Mouse (Mus musculus) splenic B cell, adult 2 months (primary cell): ENCODE data around the gene Snx11.

Experiments
- DNase-seq: peaks from one replicate; pipeline ENCODE4 v3.0.0-alpha.2; 2011; ENCODE audit warnings: low read depth, low spot score
- H3K27me3 ChIP-seq: 2 replicates; pipeline ENCODE4 v1.6.1; 2012; ENCODE audit warnings: mild to moderate bottlenecking, low read length, moderate library complexity, mixed read lengths; ENCODE audit not compliant: control insufficient read depth, poor library complexity, insufficient read depth, severe bottlenecking
- H3K36me3 ChIP-seq: 2 replicates; pipeline ENCODE4 v1.6.1; 2012; ENCODE audit warnings: mild to moderate bottlenecking, low read length, moderate library complexity, mixed read lengths; ENCODE audit not compliant: control insufficient read depth, poor library complexity, insufficient read depth, severe bottlenecking

Snx11 gene

DNA sequence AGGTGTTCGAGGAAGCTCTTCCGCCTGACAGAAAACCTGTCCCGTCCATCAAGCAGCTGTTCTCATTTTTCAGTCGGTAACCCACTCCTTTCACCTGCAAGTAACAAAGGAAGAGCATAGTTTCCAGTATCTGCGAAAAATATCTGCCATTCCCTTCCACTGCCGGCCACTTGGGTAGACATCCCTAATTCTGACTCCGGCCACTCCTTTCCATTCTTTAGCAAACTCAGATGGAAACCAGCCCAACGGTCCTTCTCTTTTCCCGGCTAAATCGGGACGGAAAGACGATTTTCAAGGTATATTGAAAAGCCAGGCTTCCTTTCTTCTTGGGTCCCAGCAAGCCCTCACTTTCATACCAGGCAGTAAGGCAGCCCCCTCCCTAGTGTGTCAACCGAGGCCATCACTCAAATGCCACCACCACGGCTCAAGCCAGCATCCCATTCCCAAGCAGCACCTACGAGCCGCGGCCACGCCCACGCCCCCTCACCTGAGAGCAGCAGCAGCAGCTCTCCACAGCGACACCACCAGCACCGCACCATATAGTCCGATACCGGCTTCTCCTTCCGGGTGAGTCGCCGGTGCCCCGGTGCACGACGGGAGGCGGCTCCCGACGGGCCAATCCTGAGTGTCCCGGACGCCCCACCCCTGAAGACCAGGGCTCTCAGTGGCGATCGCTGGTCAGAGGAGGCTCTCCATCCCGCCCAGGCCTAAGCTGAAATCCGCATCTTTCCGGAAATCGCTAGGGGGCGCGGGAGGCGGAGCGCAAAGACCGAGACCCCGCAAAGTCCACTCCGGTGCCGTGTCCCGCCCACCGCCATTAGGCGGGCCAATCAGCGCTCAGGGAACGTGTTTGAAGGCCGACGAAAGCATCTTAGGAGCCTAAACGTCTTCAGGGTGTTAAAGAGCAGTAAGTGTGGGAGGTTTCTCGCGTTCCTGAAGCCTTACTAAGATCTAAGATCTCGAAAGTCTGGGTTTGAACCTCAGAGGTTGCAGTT is at the start of gene Snx11:
Gene Snx11, minus strand, starts transcription at position 592 of the 995 bp plus-strand sequence.
- Histone ChIP-seq H3K27me3 (no peaks in the 10 kb centered on the region), H3K36me3 (peaks cover 2% of the 10 kb centered on the region; the same call in 1 of the 2 replicates)
- peak; percentile 99 for DNase-seq

DNA sequence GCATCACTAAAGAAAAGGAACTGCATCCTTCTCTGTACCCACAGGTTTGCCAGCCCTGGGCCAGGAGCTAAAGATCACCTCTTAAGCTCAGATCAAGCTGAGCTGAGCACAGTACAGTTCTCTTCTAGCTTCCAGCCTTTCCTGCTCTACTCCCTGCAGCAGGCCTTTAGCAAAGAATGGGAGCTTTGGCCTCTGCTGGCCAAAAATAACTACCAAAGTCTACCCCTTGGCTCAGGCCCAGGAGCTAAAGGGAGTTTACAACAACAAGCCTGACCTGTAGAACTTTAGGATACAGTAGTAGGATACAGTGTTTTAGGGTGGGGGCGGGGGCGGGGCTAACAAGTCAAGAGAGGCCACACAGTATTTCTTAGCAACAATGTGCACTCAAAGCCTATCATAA is 49.1 kb upstream of the Snx11 start:
- H3K36me3 ChIP-seq: peaks cover 1% of the 10 kb centered on the region; the same call in 1 of the 2 replicates
- H3K27me3 ChIP-seq: no peaks in the 10 kb centered on the region
- DNase-seq: no peak

DNA sequence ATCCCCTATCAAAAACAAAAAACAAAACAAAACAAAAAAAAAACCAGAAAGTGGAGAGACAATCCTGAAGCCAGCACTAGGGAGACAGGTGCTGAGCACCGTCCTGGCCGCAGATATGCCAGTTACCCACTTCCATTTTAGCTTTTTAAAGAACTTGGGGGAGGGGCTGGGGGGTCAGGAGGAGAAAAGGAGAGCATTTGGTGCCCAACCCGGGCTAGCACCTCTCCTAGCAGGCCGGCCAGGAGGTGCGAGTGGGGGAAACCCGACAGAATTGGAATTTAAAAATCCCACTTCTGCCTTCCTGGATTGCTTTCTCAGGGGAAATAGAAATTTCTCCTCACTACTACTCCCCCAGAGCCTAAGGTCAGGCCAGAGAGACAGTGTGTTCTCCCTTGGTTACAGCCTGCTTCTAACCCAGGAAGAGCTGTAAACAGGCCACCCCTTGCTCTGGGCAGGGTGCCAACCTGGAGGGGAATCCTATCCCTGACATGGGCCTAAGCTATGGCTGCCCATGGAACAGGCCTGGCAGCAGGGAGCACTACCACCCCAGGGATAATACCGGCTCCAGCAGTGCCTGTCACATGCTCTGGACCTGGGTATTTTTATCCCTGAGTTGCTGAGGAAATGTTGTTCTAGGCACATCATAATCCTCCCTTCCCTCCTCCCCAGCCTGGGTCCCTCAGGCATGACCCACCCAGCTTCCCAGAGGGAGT is 47.6 kb upstream of the Snx11 start:
- H3K36me3 ChIP-seq: peaks cover 4% of the 10 kb centered on the region
- no peak for DNase-seq
- H3K27me3 ChIP-seq: no peaks in the 10 kb centered on the region

DNA sequence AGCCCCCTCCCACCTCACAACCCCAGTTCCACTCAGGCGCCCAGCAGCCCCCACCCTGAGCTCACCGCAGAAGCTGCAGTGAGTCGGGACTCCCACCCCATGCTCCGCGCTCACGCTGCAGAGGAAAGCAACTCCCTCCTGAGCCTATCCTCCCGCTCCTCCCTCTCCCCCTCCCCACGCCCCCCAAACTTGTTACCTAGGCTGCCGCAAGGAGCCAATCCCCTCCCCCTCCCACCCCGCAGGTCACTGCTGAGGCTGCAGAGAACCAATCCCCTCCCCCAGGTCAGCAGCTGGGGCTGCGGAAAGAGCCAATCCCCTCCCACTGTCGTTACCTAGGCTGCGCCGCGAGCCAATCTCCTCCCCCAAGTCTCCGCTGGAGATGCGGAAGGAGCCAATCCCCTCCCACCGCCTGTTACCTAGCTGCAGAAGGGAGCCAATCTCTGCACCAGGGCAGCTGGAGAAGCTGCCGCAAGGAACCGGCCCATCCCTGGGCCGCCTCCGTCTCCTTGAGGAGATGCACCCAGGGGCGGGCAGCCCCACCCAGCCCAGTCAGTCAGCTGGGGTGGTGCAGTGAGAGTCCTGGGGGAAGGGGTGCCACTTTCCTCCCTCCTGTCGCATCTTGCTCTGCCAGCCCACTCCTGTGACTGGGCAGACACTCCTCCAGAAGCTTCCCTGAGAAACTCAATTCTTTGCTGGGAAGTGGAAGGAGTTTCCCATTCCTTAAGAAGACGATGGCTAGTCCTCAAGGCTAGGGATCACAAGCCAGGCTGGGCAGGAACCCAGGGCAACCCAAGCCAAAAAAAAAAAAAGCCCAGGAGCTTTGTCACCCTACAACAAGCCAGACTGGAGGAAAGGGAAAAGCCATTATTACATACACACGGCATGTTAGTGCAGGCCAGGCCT is 46.8 kb upstream of the Snx11 start:
- Histone ChIP-seq H3K36me3 (peaks cover 9% of the 10 kb centered on the region), H3K27me3 (no peaks in the 10 kb centered on the region)
- DNase-seq: peak; percentile 91

DNA sequence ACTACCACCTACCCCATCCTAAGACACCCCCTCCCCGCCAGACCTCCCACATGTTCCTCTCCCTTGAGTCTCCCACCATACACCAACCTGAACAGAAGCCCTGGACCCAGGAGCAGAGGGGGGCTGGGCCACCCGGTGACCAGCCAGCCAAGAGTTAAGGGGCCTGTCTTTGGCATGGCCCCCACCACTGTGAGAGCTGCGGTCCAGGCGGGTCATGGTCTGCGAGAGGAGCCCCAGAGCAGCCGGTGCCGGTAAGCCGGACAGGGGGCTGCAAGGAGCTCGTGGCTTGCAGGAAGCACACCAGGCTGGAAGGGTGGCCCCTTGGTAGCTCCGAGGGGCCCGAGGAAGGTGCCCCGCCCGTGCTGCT is 46.1 kb upstream of the Snx11 start:
- Histone ChIP-seq H3K27me3 (no peaks in the 10 kb centered on the region), H3K36me3 (peaks cover 11% of the 10 kb centered on the region)
- DNase-seq: no peak

DNA sequence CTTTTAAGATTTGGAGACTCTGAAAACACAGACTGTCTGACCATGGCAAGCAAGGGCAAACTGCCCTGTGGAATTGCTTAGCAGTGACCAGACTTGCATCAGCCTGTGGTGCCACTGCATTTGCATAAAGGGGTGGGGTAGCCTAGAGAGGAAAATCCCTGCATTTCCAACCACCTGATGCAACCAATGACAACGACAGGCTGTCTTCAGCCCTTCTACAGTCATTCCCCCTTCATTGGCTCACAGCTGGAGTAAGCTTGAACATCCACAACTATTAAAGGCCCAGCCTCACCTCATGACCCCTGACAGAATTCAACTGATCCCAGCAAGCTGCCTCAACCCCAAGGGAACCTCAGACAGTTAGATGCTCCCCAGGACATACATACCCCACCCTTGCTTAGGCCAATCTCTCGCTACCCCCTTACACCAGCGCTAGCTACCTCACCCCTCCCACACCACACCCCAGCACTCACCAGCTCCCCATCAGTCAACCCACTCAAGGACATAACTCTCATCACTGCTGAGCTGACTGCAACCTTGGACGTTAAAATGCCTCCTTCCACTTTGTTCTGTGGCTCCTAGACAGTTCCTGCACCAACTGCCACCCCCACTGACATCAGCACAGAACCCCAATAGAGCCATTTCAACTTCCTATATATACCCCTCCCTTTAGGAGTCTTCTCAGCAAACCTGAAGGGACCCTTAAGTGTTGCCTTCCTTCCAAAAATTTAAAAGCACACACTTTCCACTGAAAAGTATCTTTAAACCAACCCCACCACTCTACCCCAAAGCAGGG is 45.5 kb upstream of the Snx11 start:
- H3K36me3 ChIP-seq: peaks cover 11% of the 10 kb centered on the region
- peak; percentile 80 for DNase-seq
- H3K27me3 ChIP-seq: no peaks in the 10 kb centered on the region

DNA sequence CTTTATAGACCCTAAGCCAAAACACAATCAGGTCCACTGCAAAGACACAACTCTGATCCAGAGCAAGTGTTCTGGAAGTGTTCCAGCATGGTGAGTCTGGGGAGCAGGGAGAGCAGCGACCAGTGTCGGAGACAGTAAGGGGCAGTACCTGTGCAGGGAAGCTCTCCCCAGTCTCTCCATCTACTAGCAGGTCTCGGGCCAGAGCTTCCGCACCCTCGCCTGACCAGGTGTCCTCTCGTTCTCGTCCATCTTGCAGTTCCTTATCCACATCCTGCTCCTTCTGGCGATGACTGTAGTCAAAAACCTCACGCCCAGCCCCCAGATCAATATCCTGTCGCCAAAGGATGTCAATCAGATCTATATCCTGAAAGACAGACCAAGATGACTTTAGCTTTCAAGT is 44.6 kb upstream of the Snx11 start:
- DNase-seq: no peak

DNA sequence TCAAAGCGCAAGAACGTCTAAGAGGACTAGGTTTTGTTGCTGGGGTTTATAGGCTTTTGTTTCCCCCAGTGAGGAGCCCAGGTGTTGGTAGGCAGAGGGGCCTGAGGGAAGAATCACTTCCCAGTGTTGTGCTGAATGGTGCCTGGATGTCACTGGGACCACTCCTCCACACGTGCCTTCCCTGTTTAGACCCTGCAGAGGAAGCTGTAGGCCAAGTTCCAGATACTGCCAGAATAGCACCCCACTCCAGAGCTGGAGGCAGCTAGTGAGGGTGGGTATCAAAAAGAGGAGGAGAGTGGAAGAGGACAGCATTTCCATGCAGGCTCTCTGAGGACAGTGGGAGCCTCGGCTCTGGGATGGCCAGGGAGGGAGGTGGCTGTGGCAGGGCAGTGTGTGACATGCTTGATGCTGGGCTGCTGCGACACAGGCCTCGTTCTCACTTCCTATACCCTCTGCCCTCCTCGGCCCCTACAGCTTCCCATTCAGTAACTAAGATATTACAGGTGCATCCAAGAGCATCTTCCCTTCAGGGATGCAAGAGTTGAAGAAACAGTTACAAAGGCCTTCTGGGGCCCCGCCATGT is 40.9 kb upstream of the Snx11 start:
- H3K27me3 ChIP-seq: no peaks in the 10 kb centered on the region
- H3K36me3 ChIP-seq: peaks cover 14% of the 10 kb centered on the region
- DNase-seq: no peak

More for the DNA sequence above, 44.6 kb upstream of the Snx11 start:
- H3K27me3 ChIP-seq: no peaks in the 10 kb centered on the region
- peaks cover 13% of the 10 kb centered on the region for H3K36me3 ChIP-seq

DNA sequence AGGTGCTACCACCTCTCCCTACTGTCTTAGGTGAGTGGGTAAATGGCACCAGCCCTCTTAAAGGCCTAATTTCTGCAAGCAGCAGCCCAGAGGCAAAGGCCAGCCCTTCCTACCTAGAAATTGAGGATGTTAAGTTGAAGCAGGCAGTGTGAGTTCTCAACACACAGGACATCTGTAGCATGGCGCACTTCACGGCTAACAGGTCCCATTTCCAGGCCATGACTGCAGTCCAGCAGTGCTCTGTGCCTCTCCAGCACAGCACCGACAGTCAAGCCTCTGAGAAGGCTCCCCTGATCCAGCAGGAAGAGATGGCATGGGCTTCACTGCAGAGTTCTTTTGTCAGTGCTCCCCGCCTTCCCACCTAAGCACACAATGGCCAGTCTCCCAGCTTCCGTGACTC is 39.6 kb upstream of the Snx11 start:
- peaks cover 14% of the 10 kb centered on the region for H3K36me3 ChIP-seq
- DNase-seq: no peak

DNA sequence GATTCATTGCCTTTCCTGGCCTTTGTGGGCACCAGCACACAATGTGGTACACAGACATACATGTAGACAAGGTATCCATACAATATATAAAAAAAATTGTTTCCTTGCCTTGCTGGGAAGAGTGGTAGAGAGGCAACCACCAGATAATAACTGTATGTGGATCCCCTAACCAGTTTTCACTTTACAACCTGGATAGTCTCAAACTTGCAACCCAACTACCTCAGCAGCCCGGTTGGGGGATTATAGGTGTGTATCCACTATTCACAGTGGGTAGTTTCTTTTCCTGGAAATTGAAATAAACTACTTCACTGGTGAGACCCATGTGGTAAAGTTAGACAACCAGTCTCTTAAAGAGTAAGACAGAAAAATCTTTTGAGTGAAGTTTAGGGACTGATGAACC is 39.1 kb upstream of the Snx11 start:
- DNase-seq: no peak
- Histone ChIP-seq H3K36me3 (peaks cover 12% of the 10 kb centered on the region), H3K27me3 (no peaks in the 10 kb centered on the region)

More for the DNA sequence above, 39.6 kb upstream of the Snx11 start:
- no peaks in the 10 kb centered on the region for H3K27me3 ChIP-seq

DNA sequence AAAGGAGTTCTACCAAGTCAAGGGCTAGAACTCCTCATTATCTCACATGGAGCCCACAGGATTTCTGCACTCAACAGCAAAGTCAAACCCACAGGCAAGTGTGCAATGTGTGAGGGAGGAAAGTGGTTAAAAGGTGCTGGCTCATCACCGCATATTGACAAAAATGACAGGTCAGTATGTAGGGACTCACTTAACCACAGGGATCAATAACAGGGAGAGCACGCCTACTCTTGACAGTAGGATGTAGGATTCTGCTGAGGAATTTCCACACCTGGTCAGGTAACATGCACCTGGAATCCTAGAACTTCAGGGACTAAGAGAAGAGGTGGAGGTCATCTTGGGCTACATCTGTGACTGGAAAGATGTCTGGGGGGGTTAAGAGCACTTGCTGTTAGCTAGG is 38.5 kb upstream of the Snx11 start:
- no peak for DNase-seq
- Histone ChIP-seq H3K36me3 (peaks cover 12% of the 10 kb centered on the region), H3K27me3 (no peaks in the 10 kb centered on the region)

DNA sequence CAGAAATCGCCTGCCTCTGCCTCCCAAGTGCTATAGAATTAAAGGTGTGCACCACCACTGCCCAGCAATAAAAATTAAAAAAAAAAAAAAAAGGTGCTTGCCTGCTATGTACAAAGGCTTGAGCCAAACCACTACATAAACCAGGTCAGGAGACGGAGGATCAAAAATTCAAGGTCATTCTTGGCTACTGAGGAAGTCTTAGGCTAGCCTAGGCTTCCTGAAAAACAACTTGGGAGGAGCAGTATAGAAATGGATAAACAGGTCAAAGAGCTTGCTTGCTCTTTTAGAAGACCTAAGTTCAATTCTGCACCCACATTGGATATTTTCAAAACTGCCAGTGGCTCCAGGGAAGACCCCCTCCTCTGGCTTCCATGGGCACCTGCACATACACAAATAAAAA is 37.1 kb upstream of the Snx11 start:
- Histone ChIP-seq H3K36me3 (peaks cover 6% of the 10 kb centered on the region), H3K27me3 (no peaks in the 10 kb centered on the region)
- DNase-seq: no peak

DNA sequence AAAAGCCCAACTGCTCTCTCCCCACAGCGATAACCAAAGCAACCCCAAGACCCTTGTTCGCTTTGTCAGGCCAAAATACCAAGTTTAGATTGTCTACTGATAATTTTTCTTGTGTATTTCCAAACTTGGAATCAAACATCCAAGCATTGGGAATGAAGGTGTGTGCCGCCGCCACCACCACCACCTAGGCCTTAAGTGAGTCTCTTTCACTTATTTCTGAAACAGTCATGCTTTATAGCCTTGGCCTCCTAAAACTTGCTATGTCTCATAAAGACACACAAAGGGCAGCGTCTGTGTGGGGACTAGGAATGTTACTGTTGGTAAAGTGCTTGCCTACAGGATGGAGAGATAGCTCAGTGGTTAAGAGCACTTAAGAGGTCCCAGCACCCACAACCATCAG is 36.6 kb upstream of the Snx11 start:
- no peaks in the 10 kb centered on the region for H3K27me3 ChIP-seq
- DNase-seq: no peak

More for the DNA sequence above, 36.6 kb upstream of the Snx11 start:
- peaks cover 5% of the 10 kb centered on the region for H3K36me3 ChIP-seq
